Mouse (Mus musculus): ENCODE results near the gene Slco1a5. TPM values are rescaled to one million over a fixed set of nuclear protein-coding genes. Genes with fewer than 3 reads are reported as not detected.

Slco1a5 gene
- polyA plus RNA-seq, 1 experiment from 2014 or later, result 0.36 TPM

DNA sequence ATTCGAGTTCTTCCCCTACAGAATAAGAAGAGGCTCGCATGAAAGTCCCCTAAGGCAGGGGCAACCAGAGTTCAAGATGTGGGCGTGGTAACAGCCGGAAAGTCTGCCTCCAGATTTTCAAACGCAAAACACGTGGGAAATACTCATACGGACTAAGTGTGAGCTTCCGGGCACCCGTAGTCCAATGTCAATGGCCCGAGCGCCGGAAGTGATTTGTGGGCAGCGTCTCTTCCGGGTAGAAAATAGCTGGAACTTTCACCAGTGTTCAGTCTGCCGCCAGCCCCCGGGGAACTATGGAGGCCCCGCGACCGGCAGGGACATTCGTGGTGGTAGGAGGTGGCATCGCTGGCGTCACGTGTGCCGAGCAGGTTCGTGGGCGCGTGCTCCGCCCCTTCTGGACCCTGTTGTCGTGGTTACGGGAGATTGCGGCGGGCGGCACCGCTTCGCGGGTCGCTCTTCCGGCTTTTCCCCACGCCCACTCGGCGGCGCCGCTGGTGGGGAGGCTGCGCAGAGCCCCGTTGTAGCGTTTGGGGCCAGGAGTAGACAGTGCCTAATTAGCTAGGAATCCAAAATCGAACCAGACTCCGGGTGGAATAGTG is 22.8 kb upstream of the Slco1a5 start, which contains the start of gene Pyroxd1:
Gene Pyroxd1, plus strand, starts transcription at position 215 of the 599 bp plus-strand sequence.
- WGBS, result under 1% methylated on average over 48 of the region's 48 CpGs
- Histone ChIP-seq H3K4me3 (peak within 1 kb of the TSS; percentile 73), H3K4me2 (peak within 1 kb of the TSS; percentile 56), H3K27ac (peak within 1 kb of the TSS; percentile 88), H3K36me3 (peaks cover 24% of the 10 kb centered on the region), H3K9me3 (no peaks in the 10 kb centered on the region), H3K9ac (peak within 1 kb of the TSS; percentile 78), H3K27me3 (no peaks in the 10 kb centered on the region), H3K4me1 (replicated peaks) (peaks cover 10% of the 10 kb centered on the region)
- peak; percentile 95 for ATAC-seq (ENCODE audit: low FRiP score)

- peaks cover 6% of the 10 kb centered on the region for H3K36me3 ChIP-seq
- ATAC-seq (ENCODE audit: low FRiP score), result no peak
- H3K9ac ChIP-seq, result no peak overlapping the region
- 71% methylated on average over 2 of the region's 2 CpGs for WGBS
- no peak overlapping the region for H3K27ac ChIP-seq
- H3K4me3 ChIP-seq, result no peak overlapping the region
- H3K4me1 ChIP-seq (replicated peaks), result peaks cover 10% of the 10 kb centered on the region
- H3K9me3 ChIP-seq, result no peaks in the 10 kb centered on the region
- H3K27me3 ChIP-seq, result no peaks in the 10 kb centered on the region
- H3K4me2 ChIP-seq, result no peak overlapping the region
These were observed 20.8 kb upstream of the Slco1a5 start for GRCm38 (mm10) chr6:142343561-142343960.

GRCm38 (mm10) chr6:142339576-142339975 is 16.8 kb upstream of the Slco1a5 start:
- H3K4me3 ChIP-seq, result no peak overlapping the region
- no peak overlapping the region for H3K4me2 ChIP-seq
- no peaks in the 10 kb centered on the region for H3K9me3 ChIP-seq
- ATAC-seq (ENCODE audit: low FRiP score), result no peak
- H3K4me1 ChIP-seq (replicated peaks), result no peaks in the 10 kb centered on the region
- no peaks in the 10 kb centered on the region for H3K27me3 ChIP-seq
- H3K27ac ChIP-seq, result no peak overlapping the region
- 51% methylated on average over 2 of the region's 2 CpGs for WGBS
- H3K36me3 ChIP-seq, result no peaks in the 10 kb centered on the region
- H3K9ac ChIP-seq, result no peak overlapping the region

GRCm38 (mm10) chr6:142338961-142339360 is 16.2 kb upstream of the Slco1a5 start:
- 78% methylated on average over 2 of the region's 2 CpGs for WGBS
- no peak for ATAC-seq (ENCODE audit: low FRiP score)

DNA sequence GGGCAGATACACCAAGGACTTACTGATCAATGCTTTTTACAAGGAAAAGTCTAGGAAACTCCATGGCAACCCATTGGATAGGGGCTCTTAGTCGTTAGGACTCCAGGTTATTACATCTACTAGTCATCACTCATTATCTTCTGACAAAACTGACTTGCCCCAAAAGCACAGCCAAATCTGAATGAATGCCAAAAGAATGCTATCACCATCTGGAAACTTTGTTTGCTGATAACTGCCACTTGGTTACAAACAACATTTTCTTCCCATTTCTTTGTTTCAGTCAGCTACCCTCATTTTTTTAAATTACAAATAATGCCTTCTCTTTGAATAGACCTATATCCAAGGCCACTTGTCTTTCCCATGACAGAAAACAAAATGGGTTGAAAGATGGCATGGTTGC is 6.4 kb upstream of the Slco1a5 start:
- H3K4me3 ChIP-seq, result no peak overlapping the region
- no peaks in the 10 kb centered on the region for H3K9me3 ChIP-seq
- no peak for ATAC-seq (ENCODE audit: low FRiP score)
- H3K36me3 ChIP-seq, result no peaks in the 10 kb centered on the region
- H3K4me1 ChIP-seq (replicated peaks), result no peaks in the 10 kb centered on the region
- H3K9ac ChIP-seq, result no peak overlapping the region
- no peak overlapping the region for H3K4me2 ChIP-seq
- no peaks in the 10 kb centered on the region for H3K27me3 ChIP-seq
- H3K27ac ChIP-seq, result no peak overlapping the region
- WGBS, result 60% methylated on average over 1 of the region's 1 CpGs

More at GRCm38 (mm10) chr6:142338961-142339360, 16.2 kb upstream of the Slco1a5 start:
- Histone ChIP-seq H3K36me3 (no peaks in the 10 kb centered on the region), H3K9ac (no peak overlapping the region), H3K9me3 (no peaks in the 10 kb centered on the region), H3K27ac (no peak overlapping the region), H3K4me3 (no peak overlapping the region), H3K4me1 (replicated peaks) (no peaks in the 10 kb centered on the region), H3K27me3 (no peaks in the 10 kb centered on the region), H3K4me2 (no peak overlapping the region)

DNA sequence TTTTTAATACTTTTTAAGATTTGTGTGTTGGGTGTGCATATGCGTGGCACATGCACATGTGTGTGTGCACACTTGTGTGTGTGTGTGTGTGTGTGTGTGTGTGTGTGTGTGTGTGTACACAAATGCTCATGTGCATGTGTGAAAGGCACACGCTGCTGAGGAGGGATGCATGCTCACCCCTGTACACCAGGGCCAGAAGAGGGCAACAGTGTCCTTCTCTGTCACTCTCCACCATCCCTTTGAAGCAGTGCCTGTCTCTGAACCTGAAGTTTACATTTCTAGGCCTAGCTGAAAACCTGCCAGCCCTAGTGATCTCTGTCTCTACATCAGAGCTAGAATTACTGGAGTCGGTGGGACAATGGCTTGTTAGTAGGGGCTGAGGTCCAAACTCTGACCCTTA is 3.8 kb upstream of the Slco1a5 start:
- Histone ChIP-seq H3K4me3 (no peak overlapping the region), H3K9ac (no peak overlapping the region), H3K27ac (no peak overlapping the region), H3K27me3 (no peaks in the 10 kb centered on the region), H3K4me2 (no peak overlapping the region), H3K9me3 (no peaks in the 10 kb centered on the region), H3K4me1 (replicated peaks) (no peaks in the 10 kb centered on the region), H3K36me3 (no peaks in the 10 kb centered on the region)
- ATAC-seq (ENCODE audit: low FRiP score), result no peak
- 79% methylated on average over 3 of the region's 3 CpGs for WGBS

DNA sequence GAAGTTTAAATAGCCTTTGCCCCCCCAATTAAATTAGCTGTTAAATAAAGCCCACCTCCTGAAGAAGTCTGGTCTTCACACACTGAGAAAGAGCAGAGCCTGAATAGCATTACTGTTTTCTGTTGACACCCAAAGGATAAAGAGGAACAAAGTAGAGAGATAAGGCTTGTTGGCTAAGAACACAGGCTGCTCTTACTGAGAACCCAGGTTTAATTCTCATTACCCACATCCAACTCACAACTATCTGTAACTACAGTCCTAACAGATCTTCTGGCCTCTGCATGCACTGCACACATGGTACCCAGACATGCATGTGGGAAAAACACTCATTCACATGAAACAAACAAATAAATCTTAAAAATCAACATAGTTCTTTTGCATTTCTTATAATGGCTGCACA is 5.7 kb downstream of the Slco1a5 start:
- no peak overlapping the region for H3K9ac ChIP-seq
- H3K36me3 ChIP-seq, result no peaks in the 10 kb centered on the region
- H3K4me2 ChIP-seq, result no peak overlapping the region
- H3K27ac ChIP-seq, result no peak overlapping the region
- ATAC-seq (ENCODE audit: low FRiP score), result no peak
- H3K4me1 ChIP-seq (replicated peaks), result no peaks in the 10 kb centered on the region
- no peak overlapping the region for H3K4me3 ChIP-seq
- no peaks in the 10 kb centered on the region for H3K27me3 ChIP-seq
- no peaks in the 10 kb centered on the region for H3K9me3 ChIP-seq

DNA sequence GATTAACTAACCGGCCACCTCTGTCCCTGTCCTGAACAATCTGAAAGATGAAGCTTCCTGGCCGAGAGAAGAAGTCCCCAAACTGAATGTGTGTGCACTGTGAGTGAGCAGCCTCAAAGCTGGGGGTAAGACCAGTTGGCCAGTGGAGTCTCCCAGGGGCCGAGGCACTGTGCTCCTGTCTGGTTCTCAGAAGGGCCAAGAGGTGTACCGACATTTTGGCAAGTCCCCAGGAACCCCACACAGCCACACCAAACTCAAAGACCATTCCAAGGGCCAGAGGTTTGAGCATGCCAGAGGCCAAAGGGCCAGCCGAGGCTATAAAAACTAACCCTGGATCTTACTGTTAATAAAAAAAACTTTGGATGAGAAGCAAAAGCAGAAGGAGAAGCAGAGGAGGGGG is 8.5 kb downstream of the Slco1a5 start:
- Histone ChIP-seq H3K4me2 (no peak overlapping the region), H3K27me3 (no peaks in the 10 kb centered on the region), H3K27ac (no peak overlapping the region), H3K9ac (no peak overlapping the region), H3K36me3 (no peaks in the 10 kb centered on the region), H3K9me3 (0 out of 2 replicates have a peak, but pooled peaks cover 3% of the 10 kb centered on the region), H3K4me3 (no peak overlapping the region), H3K4me1 (replicated peaks) (no peaks in the 10 kb centered on the region)
- 85% methylated on average over 5 of the region's 5 CpGs for WGBS
- ATAC-seq (ENCODE audit: low FRiP score), result no peak

DNA sequence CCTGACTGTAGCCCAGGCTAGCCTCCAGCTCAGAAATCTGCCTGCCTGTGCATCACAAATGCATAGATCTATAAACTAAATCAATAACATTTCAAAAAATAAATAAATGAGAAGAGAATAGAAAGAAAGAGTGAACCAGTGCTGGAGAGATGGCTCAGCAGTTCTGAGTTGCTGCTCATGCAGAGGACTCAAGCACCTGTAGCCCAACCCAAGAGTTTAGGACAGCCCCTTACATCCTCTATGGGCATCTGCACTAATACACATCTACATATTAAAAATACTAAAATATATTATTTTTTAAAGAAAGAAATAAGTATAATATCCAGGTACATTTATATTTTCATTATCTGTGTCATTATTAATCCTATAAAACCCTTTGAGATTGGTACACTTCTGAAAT is 17.7 kb downstream of the Slco1a5 start:
- Histone ChIP-seq H3K9ac (no peak overlapping the region), H3K9me3 (0 out of 2 replicates have a peak, but pooled peaks cover 3% of the 10 kb centered on the region), H3K27me3 (no peaks in the 10 kb centered on the region), H3K36me3 (no peaks in the 10 kb centered on the region), H3K4me3 (no peak overlapping the region), H3K4me1 (replicated peaks) (no peaks in the 10 kb centered on the region), H3K4me2 (no peak overlapping the region), H3K27ac (no peak overlapping the region)
- ATAC-seq (ENCODE audit: low FRiP score), result no peak

DNA sequence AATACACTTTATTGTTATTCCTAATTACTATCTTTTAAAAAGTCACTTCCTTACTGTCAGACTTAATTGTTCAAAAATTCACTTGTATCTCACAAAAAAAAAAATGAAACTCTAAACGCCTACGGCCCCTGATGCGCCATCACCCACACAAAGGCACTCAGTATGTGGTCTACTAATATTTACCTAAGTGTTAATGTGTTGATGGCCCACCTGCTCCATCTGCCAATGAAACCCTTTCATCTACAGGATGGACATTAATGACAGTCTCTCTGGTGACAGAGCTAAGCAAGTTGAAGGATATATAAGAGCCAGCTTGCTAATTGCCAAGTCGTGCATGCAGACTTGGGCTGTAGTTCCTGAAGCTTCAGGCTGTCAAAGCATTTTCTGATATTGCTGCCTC is 24.7 kb downstream of the Slco1a5 start, which contains the start of gene Iapp:
Gene Iapp, plus strand, starts transcription at position 326 of the 400 bp plus-strand sequence.
- Histone ChIP-seq H3K9ac (no peak within 1 kb of the TSS), H3K27me3 (no peaks in the 10 kb centered on the region), H3K4me3 (no peak within 1 kb of the TSS), H3K4me1 (replicated peaks) (no peaks in the 10 kb centered on the region), H3K9me3 (no peaks in the 10 kb centered on the region), H3K36me3 (no peaks in the 10 kb centered on the region), H3K27ac (no peak within 1 kb of the TSS), H3K4me2 (no peak within 1 kb of the TSS)
- 62% methylated on average over 4 of the region's 4 CpGs for WGBS
- ATAC-seq (ENCODE audit: low FRiP score), result no peak

- WGBS, result 60% methylated on average over 12 of the region's 12 CpGs
These were observed 33.2 kb downstream of the Slco1a5 start for GRCm38 (mm10) chr6:142289413-142290118.

GRCm38 (mm10) chr6:142275721-142276442 is 46.9 kb downstream of the Slco1a5 start:
- no peaks in the 10 kb centered on the region for H3K9me3 ChIP-seq
- no peaks in the 10 kb centered on the region for H3K4me1 ChIP-seq (replicated peaks)
- no peak overlapping the region for H3K9ac ChIP-seq
- no peaks in the 10 kb centered on the region for H3K36me3 ChIP-seq
- no peak overlapping the region for H3K4me2 ChIP-seq
- ATAC-seq (ENCODE audit: low FRiP score), result no peak
- WGBS, result 3% methylated on average over 4 of the region's 4 CpGs
- no peak overlapping the region for H3K4me3 ChIP-seq
- no peaks in the 10 kb centered on the region for H3K27me3 ChIP-seq
- H3K27ac ChIP-seq, result no peak overlapping the region

More at GRCm38 (mm10) chr6:142289413-142290118, 33.2 kb downstream of the Slco1a5 start:
- Histone ChIP-seq H3K27ac (no peak overlapping the region), H3K4me3 (no peak overlapping the region), H3K27me3 (no peaks in the 10 kb centered on the region), H3K4me1 (replicated peaks) (no peaks in the 10 kb centered on the region), H3K9me3 (no peaks in the 10 kb centered on the region), H3K36me3 (no peaks in the 10 kb centered on the region), H3K9ac (no peak overlapping the region), H3K4me2 (no peak overlapping the region)
- no peak for ATAC-seq (ENCODE audit: low FRiP score)

Measured in hindbrain, embryonic 13.5 days (tissue).